Mouse (Mus musculus): ENCODE results near the gene Ikzf2.

Gene Ikzf2

DNA sequence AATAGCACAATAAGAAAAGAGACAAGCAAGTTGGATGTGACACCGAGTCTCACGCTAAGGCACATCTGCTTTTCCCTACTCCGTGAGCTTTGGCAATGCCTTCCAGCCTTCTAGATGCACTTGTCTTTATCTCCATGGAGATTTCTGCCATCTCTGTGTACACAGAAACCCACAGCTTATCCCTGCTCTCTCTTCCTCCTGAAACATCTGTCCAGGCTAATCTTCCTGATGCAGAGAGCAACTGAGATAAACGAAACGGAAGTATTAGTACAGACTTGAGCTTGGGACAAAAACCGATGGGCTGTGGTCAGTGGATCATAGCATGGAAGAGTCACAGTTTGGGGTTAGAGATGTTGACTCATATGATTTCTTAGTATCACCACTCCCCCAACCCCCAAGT, 179.5 kb downstream of the Ikzf2 start:
- DNase-seq (ENCODE audit: low spot score) = no peak

DNA sequence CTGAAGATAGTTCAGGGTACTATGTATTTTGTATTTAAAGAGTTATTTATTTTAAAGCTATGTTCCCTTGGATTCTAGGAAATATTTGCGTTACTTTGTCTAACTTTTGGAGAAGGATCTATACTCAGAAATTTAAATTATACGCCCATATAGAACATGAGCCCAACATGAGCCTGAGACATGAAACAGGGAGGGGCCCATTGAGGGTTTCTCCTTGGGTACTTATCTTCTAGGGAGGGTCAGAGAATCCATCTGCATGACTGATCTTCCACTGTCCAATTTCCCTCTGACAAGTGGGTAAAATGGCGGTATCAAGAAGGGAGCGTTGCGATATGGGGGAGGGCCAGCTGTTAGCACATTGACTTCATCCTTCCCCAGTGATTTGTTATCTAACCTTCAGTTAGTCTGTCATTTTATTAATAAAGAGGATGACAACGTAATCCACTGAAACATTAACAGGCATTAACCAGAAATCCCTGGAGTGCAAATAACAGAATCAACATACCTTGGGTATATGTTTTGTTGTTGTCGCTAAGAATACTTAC, 180.4 kb downstream of the Ikzf2 start:
- no peak for DNase-seq (ENCODE audit: low spot score)

DNA sequence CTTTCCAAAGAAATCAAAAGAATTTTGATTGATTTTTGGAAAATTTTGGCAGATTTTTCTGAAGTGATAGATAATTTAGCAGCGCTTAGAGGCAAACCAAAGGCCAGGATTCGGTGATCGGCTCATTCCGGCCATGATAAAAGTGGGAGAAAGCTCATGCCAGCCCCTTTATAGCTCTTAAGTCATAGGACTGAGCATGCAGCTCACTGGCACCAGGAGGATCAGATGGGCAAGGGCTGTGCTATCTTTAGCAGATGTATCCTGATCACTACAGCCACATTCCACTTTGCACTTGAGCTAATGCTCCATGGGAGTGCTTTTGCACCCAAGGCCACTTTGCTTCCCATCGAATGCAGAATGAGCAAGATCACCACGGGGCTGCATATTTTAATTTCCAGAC, 181.0 kb downstream of the Ikzf2 start:
- DNase-seq (ENCODE audit: low spot score) = no peak

DNA sequence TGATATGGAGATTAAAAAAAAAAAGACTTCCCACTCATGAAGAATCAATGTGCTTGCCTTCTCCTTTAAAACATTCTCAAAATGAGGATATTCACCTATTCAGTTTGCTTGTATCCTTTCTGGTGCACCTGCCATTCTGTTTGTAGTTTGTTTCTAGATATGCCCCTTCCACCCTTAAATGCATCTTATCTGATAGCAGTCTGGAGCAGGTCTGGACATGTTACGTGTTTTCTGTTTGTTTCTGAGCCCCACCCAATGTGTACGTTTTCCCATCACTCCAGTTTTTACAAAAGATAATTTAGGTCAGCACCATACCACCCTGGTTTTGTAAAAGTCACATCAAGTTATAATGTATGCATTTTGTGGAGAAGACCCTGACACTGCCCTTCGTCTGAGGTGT, 186.7 kb downstream of the Ikzf2 start:
- DNase-seq (ENCODE audit: low spot score) = no peak

DNA sequence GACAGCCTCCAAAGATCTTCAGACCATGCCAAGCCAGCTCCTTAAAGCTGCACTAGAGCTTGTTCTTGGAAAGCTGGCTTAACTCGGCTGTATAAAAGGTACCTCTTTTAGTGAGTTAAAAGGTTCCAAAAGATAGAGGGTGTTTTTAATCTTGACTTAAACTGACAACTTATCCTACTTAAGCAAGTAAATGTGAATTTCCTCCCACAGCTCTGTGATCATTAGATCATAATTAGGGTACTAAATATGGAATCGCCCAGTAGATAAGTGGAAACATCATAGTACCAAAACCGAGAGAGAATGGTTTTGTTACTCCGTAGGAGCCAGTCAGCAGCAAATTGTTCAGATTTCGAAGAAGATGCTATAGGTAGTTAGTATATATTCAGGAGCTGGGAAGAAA, 187.4 kb downstream of the Ikzf2 start:
- DNase-seq (ENCODE audit: low spot score) = no peak

DNA sequence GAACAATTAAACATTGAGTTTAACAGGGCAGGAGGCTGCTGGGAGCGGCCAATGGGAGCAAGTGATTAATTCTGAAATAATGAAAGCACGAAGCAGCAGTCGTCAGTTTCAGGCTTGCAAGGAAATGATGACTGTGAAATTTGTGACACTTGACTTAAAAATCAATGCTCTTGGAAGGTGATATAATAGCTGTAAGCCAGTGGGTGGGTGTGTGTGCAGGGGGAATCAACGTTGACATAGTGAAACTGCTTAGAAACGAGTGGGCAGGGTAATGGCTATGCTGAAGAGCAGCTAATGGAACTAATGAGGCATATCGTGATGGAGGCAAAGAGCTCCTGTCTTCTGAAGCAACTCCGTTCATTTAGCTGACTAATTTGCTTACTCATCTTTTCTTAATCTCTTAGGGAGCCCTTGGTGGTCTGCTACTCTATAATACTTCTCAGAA, 188.2 kb downstream of the Ikzf2 start:
- DNase-seq (ENCODE audit: low spot score) = no peak

DNA sequence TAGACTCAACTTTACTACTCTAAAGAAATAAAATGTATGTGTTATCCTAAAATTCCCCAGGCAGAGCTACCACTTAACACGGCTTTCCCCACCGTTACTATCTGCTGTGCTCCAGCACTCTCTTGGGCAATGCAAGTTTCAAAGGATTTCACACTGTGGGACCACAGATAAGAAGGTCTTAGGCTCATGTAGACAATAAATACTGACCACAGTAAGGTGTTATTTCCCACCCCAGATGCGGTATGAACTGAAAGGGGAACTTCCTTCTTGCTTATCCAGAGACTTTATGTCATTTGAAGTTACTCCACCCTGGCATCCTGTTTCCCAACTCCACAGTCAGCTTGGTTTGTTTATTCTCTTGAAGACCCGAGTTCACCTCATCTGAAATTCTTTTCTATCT, 191.0 kb downstream of the Ikzf2 start:
- no peak for DNase-seq (ENCODE audit: low spot score)

DNA sequence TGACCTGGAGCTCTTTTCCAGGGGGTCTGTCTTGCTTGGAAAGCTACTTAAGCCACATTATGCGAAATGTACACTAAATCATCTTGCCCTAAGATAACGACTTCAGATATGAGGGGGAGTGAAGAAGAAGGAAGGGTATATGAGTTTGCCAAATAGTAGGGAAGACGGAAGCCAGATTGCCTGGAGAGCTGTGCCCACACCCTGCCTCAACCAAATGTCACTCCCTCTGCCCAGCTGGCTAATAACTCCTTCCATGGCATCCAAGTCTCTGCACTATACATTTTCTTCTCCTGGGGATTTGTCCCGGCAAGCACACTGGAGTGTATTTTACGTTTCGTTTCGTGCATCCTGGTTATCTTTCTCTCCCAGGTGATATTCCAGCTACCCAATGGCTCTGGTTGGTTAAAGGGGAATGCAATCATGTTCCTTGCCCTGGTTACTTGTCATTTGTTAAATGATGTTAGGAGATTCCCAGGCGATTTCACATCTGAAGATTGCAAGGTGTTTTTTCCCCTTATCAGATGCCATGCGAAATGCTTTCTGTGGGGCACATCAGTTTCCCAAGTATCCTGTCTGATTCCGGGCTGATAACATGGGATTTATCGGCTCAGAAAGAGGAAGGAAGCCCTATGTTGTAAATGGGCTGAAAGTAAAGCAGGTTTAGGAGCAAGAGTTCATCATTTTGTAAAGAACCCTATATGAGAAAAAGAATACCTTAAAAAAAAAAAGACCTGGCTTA, 193.6 kb downstream of the Ikzf2 start:
- DNase-seq (ENCODE audit: low spot score) = no peak

DNA sequence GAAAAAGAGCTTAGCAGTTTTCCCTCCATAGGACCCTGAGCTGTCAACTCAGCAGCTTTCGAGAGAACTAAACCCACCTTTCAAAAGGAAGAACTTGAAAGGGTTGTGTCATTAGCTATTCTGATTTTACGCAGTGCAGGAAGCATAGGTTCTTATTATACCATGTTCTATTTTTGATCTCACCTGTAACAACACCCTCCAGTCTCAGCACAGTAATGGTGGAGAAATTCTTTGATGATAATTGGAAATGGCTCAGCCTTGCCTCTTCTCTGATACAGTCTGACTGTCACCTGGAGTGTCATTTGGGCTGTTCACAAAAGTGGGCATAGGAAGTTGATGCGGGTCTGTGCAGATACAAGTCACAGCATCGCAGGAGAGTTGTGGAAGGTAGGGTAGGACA, 195.0 kb downstream of the Ikzf2 start:
- DNase-seq (ENCODE audit: low spot score) = no peak

DNA sequence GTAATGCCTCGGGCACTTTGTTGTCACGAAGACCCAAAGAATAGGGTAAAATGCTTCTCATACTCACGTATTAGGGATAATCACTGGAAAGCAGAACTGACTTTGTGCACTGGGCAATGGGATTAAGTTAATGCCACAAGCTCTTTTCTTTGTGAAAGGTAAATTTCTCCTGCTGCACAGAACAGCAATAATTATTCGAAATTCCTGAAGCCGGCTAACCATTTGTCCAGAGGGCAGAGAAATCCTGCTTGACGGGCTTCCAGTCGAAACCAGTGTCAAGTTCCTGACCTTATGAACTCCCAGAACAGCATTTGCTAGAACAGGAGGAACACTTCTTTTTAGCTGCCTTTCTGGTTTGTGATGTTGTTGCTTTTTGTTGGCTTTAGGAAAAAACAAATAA, 198.0 kb downstream of the Ikzf2 start:
- DNase-seq (ENCODE audit: low spot score) = no peak

DNA sequence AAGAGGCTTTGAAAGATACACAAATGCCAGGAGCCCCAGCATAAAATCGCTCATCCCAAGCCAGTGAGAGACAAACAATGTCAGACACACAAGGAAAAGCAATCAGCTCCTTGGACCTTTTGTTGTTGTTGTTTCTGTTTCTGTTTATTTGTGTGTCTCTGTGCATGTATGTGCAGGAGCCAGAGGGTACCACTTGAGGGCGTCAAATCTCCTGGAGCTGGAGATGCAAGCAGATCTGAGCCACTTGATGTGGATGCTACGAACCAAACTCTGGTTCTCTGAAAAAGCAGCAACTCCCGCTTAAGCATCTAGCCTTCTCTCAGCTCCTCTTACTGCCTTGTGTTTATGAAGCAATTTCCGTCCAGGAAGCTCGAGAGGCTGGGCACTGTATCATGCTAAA, 198.4 kb downstream of the Ikzf2 start:
- no peak for DNase-seq (ENCODE audit: low spot score)

Measured in testis, postnatal 10 days (tissue).